Mouse (Mus musculus) spleen, adult 2 months (tissue): ENCODE data around the gene Cuta. TPM values are rescaled to one million over a fixed set of nuclear protein-coding genes. Genes with fewer than 3 reads are reported as not detected.
"Not testable (repeated sequence)": the region's sequence is repeated elsewhere in the genome, so short reads cannot be mapped to it uniquely, and the experiment has no call there.

ENCODE experiments used
- DNase-seq, 2 experiments: peaks; one replicate each; pipeline versions ENCODE4 v3.0.0 to v3.0.0-alpha.2; 2012 to 2021; ENCODE audit warnings: low spot score in 2 of 2, low read depth in 1 of 2
- H3K27ac ChIP-seq: fragments of 200-500 bp; 2 replicates; pipeline ENCODE4 v1.5.1; 2012; ENCODE audit warnings: low read length, inconsistent platforms; ENCODE audit not compliant: insufficient read depth
- H3K27me3 ChIP-seq: fragments of 200-500 bp; 2 replicates; pipeline ENCODE4 v1.6.1; 2012; ENCODE audit warnings: mild to moderate bottlenecking, moderate library complexity, low read length, inconsistent platforms; ENCODE audit not compliant: control insufficient read depth, insufficient read depth
- H3K36me3 ChIP-seq: fragments of 200-500 bp; 2 replicates; pipeline ENCODE4 v1.6.1; 2012; ENCODE audit warnings: mild to moderate bottlenecking, low read length, inconsistent platforms; ENCODE audit not compliant: control insufficient read depth, insufficient read depth
- H3K4me1 ChIP-seq: fragments of 200-500 bp; 2 replicates; pipeline ENCODE4 v1.6.1; 2011; ENCODE audit warnings: inconsistent platforms; ENCODE audit not compliant: control insufficient read depth, insufficient read depth, insufficient read length
- H3K4me3 ChIP-seq: fragments of 200-500 bp; 2 replicates; pipeline ENCODE4 v1.5.1; 2011; ENCODE audit warnings: mild to moderate bottlenecking, inconsistent platforms; ENCODE audit not compliant: insufficient read depth, insufficient read length; ENCODE audit errors: extremely low read depth
- CTCF ChIP-seq: fragments of 200-500 bp; IDR thresholded peaks from 2 replicates; pipeline ENCODE4 v1.5.1; 2011; ENCODE audit warnings: mild to moderate bottlenecking, inconsistent platforms; ENCODE audit not compliant: insufficient read depth, insufficient read length, insufficient replicate concordance; ENCODE audit errors: extremely low read depth
- POLR2A ChIP-seq: fragments of 200-500 bp; IDR thresholded peaks from 2 replicates; pipeline ENCODE4 v1.6.1; 2011; ENCODE audit warnings: low read depth, low read length, inconsistent platforms
- WGBS: fragments of 180-500 bp; shearing (Covaris S2); methylation state at CpG from one replicate; pipeline ENCODE4 v1.1.7; 2018; 5-methylcytosine and 5-hydroxymethylcytosine counted together
- polyA plus RNA-seq: library from polyadenylated mRNA; depleted of rRNA; stranded (reverse); fragments of >200 nt; gene quantifications from 2 replicates; pipeline ENCODE4 v1.2.3, GENCODE M21; 2012

Cuta gene
- polyA plus RNA-seq, 1 experiment: 87.9 TPM

DNA sequence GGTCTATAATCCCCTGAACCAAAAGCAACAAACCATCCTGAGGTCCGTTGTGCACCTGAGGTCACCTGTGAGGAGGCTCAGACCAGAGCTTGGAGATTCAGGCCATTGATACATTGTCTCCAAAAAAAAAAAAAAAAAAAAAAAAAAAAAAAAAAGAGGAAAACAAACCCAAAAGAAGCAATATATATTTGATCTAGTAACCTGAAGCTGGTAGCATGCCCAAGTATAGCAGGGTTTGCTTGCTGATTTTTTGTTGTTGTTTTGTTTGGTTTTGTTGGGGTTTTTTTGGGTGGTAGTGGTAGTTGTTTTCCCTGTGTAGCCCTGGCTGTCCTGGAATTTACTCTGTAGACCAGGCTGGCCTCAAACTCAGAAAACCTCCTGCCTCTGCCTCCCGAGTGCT is 21.0 kb downstream of the Cuta start:
- WGBS: 74% methylated on average over 2 of the region's 2 CpGs
- Histone ChIP-seq H3K27ac (no peak overlapping the region), H3K4me3 (no peak overlapping the region; the same call in 1 of the 2 replicates), H3K27me3 (no peaks in the 10 kb centered on the region), H3K4me1 (no peaks in the 10 kb centered on the region; the same call in 1 of the 2 replicates), H3K36me3 (no peaks in the 10 kb centered on the region; the same call in 1 of the 2 replicates)
- TF ChIP-seq POLR2A (no peak), CTCF (no peak)
- DNase-seq: no peak

GRCm38 (mm10) chr17:26917560-26917959 is 21.8 kb downstream of the Cuta start:
- not testable (repeated sequence) for H3K27ac ChIP-seq, H3K36me3 ChIP-seq, H3K27me3 ChIP-seq, H3K4me1 ChIP-seq, DNase-seq
- WGBS: 2% methylated on average over 12 of the region's 12 CpGs
- peak overlapping the region; percentile 74 for H3K4me3 ChIP-seq

- WGBS: under 1% methylated on average over 72 of the region's 72 CpGs
These were observed 22.5 kb downstream of the Cuta start, which contains the start of gene Kifc5b for GRCm38 (mm10) chr17:26916711-26917482. Gene Kifc5b (plus strand): TSS chr17:26917091.

GRCm38 (mm10) chr17:26915248-26915647 is 24.1 kb downstream of the Cuta start:
- Histone ChIP-seq H3K27me3 (no peaks in the 10 kb centered on the region), H3K4me3 (no peak overlapping the region), H3K36me3 (no peaks in the 10 kb centered on the region), H3K4me1 (no peaks in the 10 kb centered on the region), H3K27ac (no peak overlapping the region)
- WGBS: 79% methylated on average over 1 of the region's 1 CpGs
- TF ChIP-seq CTCF (no peak), POLR2A (no peak)
- DNase-seq: no peak

More at GRCm38 (mm10) chr17:26916711-26917482, 22.5 kb downstream of the Cuta start, which contains the start of gene Kifc5b:
- Histone ChIP-seq H3K27me3 (no peaks in the 10 kb centered on the region), H3K27ac (no peak within 1 kb of the TSS), H3K4me3 (peak within 1 kb of the TSS; percentile 74), H3K4me1 (no peaks in the 10 kb centered on the region), H3K36me3 (no peaks in the 10 kb centered on the region; the same call in 1 of the 2 replicates)
- DNase-seq: peak; percentile 96 to 98
- TF ChIP-seq CTCF: peak; percentile 99
- no peak for TF ChIP-seq POLR2A

- not testable (repeated sequence) for H3K36me3 ChIP-seq, H3K4me1 ChIP-seq, DNase-seq, H3K4me3 ChIP-seq, H3K27me3 ChIP-seq, H3K27ac ChIP-seq
- 96% methylated on average over 15 of the region's 15 CpGs for WGBS
These were observed 31.9 kb downstream of the Cuta start for GRCm38 (mm10) chr17:26907506-26907905.

DNA sequence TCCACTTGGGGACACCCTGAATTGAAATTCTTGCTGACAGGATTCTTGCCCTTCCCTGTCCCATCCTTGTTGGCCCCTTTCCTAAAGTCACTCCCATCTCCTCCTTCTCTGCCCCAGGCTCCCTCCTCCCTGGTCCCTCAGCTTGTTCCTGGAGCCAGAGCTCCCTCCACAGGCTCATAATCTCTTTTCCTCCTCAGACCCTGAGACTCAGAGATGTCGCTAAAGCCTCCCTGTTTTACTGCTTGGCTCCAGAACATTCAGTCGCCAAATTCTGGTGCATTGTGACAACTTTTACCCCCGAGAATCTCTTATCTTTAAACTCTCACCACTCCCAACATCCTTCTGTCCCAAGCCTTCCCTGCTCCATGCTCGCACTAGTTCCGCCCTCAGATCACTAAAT is 35.0 kb downstream of the Cuta start:
- 62% methylated on average over 5 of the region's 5 CpGs for WGBS
- Histone ChIP-seq H3K27ac (no peak overlapping the region), H3K4me3 (no peak overlapping the region), H3K4me1 (no peaks in the 10 kb centered on the region), H3K36me3 (no peaks in the 10 kb centered on the region), H3K27me3 (no peaks in the 10 kb centered on the region)
- no peak for TF ChIP-seq CTCF
- no peak for TF ChIP-seq POLR2A
- no peak for DNase-seq

DNA sequence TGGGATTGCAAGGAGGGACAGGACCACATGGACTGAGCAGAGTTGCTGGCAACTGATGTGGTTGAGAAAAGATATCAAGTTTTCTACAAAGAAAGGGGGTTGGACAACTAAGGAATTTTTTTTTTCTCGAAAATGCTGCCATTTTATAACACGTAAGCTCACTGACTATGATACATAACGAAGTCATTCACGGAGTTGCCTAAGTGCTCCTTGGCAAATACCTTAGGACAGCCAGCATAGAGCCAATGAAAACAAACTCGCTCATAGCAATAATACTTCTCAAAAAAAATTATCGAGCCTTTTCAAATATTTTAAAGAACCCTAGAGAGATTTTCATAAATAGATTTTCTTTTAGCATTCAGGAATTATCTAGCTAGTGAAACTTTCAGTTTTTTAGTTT is 38.5 kb downstream of the Cuta start:
- 88% methylated on average over 6 of the region's 6 CpGs for WGBS
- TF ChIP-seq POLR2A: no peak
- TF ChIP-seq CTCF: no peak
- no peaks in the 10 kb centered on the region for H3K36me3 ChIP-seq

More for the DNA sequence above, 38.5 kb downstream of the Cuta start:
- Histone ChIP-seq H3K4me1 (no peaks in the 10 kb centered on the region), H3K27me3 (no peaks in the 10 kb centered on the region), H3K27ac (no peak overlapping the region), H3K4me3 (no peak overlapping the region)
- no peak for DNase-seq
